22 mouse cellular contexts compared by ENCODE assay signal in genomic region chr1:192087098-192087497, GRCm38 (mm10). TPM values are rescaled to one million over a fixed set of nuclear protein-coding genes. Genes with fewer than 3 reads are reported as not detected.
DNase-seq lines count a peak whose midpoint lies in the region; ATAC-seq lines count a peak whose summit lies in the region.
"Had no signal": no experiment of that assay in that cellular context is flagged by ENCODE, and none has a peak within 500 bp of the region (broad histone marks: within the 10 kb centered on the region; RNA-seq: fewer than 3 reads in every experiment).

No protein-coding gene starts in this region.

- H3K27me3 ChIP-seq in kidney, embryonic 15.5 days: no peaks in the 10 kb centered on the region
- H3K27me3 ChIP-seq: embryonic facial prominence, embryonic 13.5 days; liver, embryonic 13.5 days; Patski had no signal

- H3K4me3 ChIP-seq in kidney, embryonic 15.5 days (replicated peaks): no peak overlapping the region
- H3K4me3 ChIP-seq: embryonic facial prominence, embryonic 13.5 days; heart, embryonic 12.5 days; hindbrain, embryonic 15.5 days; limb, embryonic 12.5 days; liver, embryonic 13.5 days; neural tube, embryonic 13.5 days had no signal

- H3K9me3 ChIP-seq in kidney, embryonic 15.5 days (replicated peaks): no peaks in the 10 kb centered on the region
- H3K9me3 ChIP-seq: embryonic facial prominence, embryonic 13.5 days; hindbrain, embryonic 15.5 days; limb, embryonic 12.5 days; neural tube, embryonic 13.5 days had no signal

- H3K4me2 ChIP-seq in kidney, embryonic 15.5 days: no peak overlapping the region
- H3K4me2 ChIP-seq: embryonic facial prominence, embryonic 13.5 days; heart, embryonic 12.5 days; hindbrain, embryonic 15.5 days; limb, embryonic 12.5 days; liver, embryonic 13.5 days; neural tube, embryonic 13.5 days had no signal

- DNase-seq in kidney, postnatal 10 days: no peak
- DNase-seq in CD4-positive helper T cell, adult 2 months (ENCODE audit: low read depth, low spot score): peak; percentile 25
- peak; percentile 77 for DNase-seq in lung, postnatal 36 days
- no peak for DNase-seq in right cerebral cortex, adult 2 months (ENCODE audit: low spot score in 2 of 2)
- no peak for DNase-seq in B cell, adult 2 months
- DNase-seq: adrenal gland, postnatal 14 days; cerebellum, adult 11 months; cerebellum, postnatal 10 days; gastrocnemius, postnatal 36 days; heart, postnatal 36 days; kidney, adult 2 months; liver, embryonic 13.5 days; midbrain, embryonic 14.5 days had no signal

- H3K4me1 ChIP-seq in kidney, embryonic 15.5 days: peaks cover 44% of the 10 kb centered on the region

- H3K36me3 ChIP-seq in kidney, embryonic 15.5 days: peaks cover 6% of the 10 kb centered on the region; the same call in 1 of the 2 replicates
- H3K36me3 ChIP-seq: hindbrain, embryonic 15.5 days; limb, embryonic 12.5 days; neural tube, embryonic 13.5 days had no signal

- H3K9ac ChIP-seq in kidney, embryonic 15.5 days: no peak overlapping the region
- H3K9ac ChIP-seq: embryonic facial prominence, embryonic 13.5 days; heart, embryonic 12.5 days; hindbrain, embryonic 15.5 days; limb, embryonic 12.5 days; liver, embryonic 13.5 days; neural tube, embryonic 13.5 days had no signal

- peak overlapping the region; percentile 74; the same call in 1 of the 2 replicates for H3K27ac ChIP-seq in kidney, embryonic 15.5 days
- H3K27ac ChIP-seq: embryonic facial prominence, embryonic 13.5 days; hindbrain, embryonic 15.5 days; limb, embryonic 12.5 days; liver, embryonic 13.5 days; neural tube, embryonic 13.5 days had no signal

- 76% methylated on average over 4 of the region's 4 CpGs for WGBS in kidney, embryonic 15.5 days

- ATAC-seq in kidney, embryonic 15.5 days (replicated peaks; ENCODE audit: low FRiP score): no peak
- peak; percentile 5 for ATAC-seq in activated CD4-positive, CD25-positive, alpha-beta regulatory T cell, adult 4 months
- ATAC-seq: forebrain, embryonic 14.5 days; Patski had no signal

RNA-seq across cellular contexts. Expression of gene Traf5, which starts 5.3 kb away (rescaled TPM):
- 20.0 and 20.8 TPM in 2 replicates for polyA plus RNA-seq in kidney, embryonic 15.5 days (2015; fragmentation: Nextera tagmentation; extraction: Ambion mirVana)
- 10 to 100 TPM; 54.1 to 58.9 TPM for polyA plus RNA-seq in activated CD4-positive, CD25-positive, alpha-beta regulatory T cell, adult 4 months (2017; shearing (Covaris generic))

RNA-seq across cellular contexts. Expression of gene Rcor3, which starts 50.8 kb away (rescaled TPM):
- 24.8 and 25.4 TPM in 2 replicates for polyA plus RNA-seq in kidney, embryonic 15.5 days (2015; fragmentation: Nextera tagmentation; extraction: Ambion mirVana)
- 10 to 100 TPM; 16.0 to 17.8 TPM for polyA plus RNA-seq in activated CD4-positive, CD25-positive, alpha-beta regulatory T cell, adult 4 months (2017; shearing (Covaris generic))

Comparison
In these comparisons a context has a peak if more than half of its experiments do, and no peak if none do; other contexts are left out.
1. DNase-seq: peak in CD4-positive helper T cell, adult 2 months (single experiment) and lung, postnatal 36 days (single experiment); none in kidney, postnatal 10 days (single experiment), right cerebral cortex, adult 2 months (0 of 2) and B cell, adult 2 months (0 of 2).